Mouse (Mus musculus) embryonic fibroblast, embryonic 13.5 days (primary cell): ENCODE measurements around the gene Shc4.

Experiments used
- CTCF ChIP-seq: IDR thresholded peaks from 2 replicates; pipeline ENCODE4 v1.5.1; 2011; ENCODE audit warnings: mild to moderate bottlenecking, control low read depth, low read length, moderate library complexity, borderline replicate concordance; ENCODE audit not compliant: insufficient read depth
- POLR2A ChIP-seq: IDR thresholded peaks from 2 replicates; pipeline ENCODE4 v1.6.1; 2011; ENCODE audit warnings: low read depth, mild to moderate bottlenecking, control low read depth, low read length, moderate library complexity

DNA sequence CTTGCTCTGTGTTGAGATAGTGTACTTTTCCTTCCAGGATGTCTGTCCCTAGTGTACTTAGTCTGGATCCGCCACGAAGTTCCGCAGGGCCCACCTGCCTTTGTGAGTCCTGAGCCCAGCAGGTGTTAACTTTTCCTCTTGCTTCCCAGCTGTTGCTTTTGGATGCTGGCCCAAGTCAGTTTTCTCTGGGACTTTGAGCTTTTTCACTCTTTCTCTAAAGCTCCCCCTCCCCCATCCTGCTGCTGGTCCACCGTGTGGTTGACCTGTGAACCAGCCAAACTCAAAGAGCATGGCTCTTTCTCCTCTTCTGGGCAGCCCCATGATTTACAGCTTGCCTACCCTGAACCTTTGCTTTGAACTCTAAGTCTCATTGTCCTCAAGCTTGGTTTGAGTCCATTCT is 97.4 kb downstream of the Shc4 start:
- no peak for TF ChIP-seq CTCF
- no peak for TF ChIP-seq POLR2A
